Mouse (Mus musculus): ENCODE data around the gene Pax2.

Pax2 gene

DNA sequence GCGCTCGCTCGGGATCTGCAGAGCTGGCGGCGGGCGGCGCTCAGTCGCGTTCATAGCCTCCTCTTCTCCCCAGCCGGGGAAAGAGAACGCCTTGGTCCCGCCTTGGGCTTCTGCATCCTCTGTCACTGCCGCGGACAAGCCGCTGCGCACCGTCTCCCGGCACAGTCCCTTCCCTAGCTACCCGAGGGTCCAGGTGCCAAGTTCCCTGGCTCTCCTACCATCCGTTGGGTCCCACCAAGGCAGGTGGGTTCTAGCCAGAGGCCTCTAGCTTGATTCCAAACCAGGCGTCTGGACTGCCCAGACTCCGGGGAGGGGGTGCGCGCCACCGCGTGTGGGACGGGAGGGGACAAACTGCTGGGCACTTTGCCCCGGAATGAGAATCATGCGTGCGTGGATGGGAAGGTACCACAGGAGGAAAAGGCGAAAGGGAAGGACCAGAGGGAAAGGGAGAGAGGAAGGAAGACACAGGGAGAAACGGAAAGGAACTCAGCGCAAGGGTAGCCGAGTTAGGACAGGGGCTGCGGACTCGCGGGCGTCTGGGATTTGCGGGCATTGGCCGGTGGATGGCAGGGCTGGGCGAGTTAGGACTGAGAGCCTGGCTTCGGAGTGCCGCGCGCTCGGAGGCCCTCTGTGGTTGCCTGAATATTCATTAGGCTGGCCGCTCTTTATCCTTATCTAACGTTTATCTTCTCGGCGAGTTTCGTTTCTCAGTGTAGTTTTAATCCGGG is at the start of gene Pax2:
TSS of gene Pax2 (plus strand) at position 353 of the 728 bp plus-strand sequence.
- DNase-seq (ENCODE audit: low read depth) = no peak

DNA sequence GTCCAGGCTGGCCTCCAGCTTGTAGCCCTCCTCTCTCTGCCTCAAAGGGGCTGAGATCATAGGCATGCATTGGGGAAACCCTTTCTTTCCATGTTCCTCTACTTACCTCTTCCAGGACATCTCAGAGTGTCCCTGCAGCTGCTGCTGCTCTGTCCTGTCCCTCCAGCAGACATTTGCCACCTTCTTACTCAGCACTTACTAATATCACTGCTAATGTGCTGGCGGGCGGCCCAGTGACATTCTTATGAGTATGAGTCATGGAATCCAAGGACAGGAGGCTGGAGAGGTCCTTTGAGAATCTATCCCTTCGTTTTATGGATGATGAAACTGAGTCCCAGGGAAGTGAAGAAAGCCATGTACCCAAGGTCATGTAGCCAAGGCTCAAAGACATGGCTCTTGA is 47.0 kb upstream of the Pax2 start:
- DNase-seq (ENCODE audit: low read depth) = no peak

DNA sequence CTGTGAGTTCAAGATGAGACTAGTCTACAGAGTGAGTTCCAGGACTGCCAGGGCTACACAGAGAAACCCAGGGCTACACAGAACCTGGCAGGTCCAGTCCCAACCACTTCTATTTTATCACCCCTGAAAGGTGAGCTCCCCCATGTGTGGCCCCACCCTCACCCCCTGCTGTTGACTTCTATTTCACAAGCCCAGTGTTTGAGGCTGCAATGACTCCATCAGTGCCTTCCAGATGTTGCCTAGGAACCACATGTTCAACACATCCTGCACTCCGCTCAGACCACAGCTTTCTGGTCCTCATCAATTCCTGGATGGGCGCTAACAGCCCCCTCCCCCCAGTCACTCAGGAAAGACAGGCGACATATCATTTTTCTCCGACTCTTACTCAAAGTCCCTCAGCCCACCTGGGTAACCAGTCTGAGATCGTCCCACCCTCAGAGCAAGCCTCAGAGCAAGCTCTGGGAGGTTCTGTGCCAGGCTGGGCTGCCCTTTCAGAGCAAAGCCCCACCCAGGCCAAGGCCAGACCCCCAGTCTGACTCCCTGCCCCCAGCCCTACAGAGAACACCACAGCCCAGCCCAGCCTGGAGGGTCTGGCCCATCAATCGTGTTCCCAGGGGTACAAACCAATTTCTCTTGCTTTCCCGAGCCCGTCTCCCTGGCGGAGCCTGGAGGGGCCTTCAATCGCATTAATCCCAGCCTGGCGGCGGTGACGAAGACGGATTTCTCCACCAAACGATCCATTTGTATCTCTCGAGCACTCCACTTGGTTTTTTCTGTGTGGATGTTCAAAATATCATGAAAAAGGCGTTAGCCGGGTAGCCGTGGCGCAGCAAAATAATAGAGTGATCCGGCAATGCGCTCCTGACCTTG is 38.9 kb upstream of the Pax2 start:
- no peak for DNase-seq (ENCODE audit: low read depth)

DNA sequence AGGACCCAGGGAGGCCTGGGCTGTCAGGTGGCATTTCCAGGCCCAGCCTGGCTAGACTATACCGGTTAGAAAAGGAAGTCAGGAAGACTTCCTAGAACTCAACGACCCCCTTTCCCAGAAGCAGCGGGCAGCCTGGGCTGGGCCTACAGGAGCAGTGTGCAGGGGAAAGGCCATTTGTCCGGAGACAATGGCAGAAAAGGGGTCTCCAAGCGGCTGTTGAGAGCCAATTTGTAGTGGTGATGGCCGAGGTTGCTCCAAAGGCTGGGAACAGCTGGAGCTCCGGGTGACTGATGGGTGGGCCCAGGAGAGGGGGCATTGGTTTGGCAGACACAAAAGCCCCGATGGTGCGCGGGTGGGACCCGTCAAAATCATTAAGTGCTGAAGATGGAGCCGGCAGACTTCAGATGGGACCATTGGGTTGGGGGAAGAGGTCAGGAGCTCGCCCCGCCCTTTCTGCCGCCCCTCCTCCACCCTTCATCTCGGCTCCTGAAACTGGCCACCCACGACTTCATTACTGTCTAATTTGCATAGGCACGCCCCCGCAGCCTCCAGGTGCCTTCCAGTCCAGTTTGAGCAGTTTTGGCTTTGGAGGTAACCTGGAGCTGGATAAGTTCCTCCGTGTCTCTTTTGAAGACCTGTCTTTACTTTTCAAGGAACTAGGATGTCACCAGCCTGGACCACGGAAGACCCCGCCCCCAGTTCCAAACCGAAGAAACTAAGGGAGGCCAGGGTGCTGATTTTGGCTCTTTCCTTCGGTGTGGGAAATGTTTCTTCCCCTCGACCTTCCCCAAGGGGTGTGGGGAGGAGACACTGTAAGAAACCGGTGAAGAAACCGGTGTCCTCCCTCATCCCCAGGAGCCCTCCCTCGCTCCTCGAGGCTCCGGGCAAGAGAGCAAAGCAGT is 36.3 kb upstream of the Pax2 start:
- DNase-seq (ENCODE audit: low read depth) = no peak

DNA sequence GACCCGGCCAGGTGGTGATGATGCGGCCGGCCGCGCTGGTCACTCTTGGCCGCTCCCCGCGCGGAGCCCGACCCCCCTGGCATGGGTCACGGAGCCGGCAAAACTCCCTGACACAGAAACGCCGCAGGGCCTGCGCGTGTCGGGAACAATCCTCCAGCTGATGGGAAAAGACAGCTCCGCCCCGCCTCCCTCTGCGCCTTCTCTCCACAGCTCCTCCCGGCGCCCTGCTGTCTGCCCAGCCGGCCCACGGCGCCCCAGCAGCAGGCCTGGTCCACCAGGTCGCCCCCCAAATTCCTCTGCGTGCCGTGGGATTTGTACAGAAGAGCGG is 35.7 kb upstream of the Pax2 start:
- DNase-seq (ENCODE audit: low read depth) = no peak

DNA sequence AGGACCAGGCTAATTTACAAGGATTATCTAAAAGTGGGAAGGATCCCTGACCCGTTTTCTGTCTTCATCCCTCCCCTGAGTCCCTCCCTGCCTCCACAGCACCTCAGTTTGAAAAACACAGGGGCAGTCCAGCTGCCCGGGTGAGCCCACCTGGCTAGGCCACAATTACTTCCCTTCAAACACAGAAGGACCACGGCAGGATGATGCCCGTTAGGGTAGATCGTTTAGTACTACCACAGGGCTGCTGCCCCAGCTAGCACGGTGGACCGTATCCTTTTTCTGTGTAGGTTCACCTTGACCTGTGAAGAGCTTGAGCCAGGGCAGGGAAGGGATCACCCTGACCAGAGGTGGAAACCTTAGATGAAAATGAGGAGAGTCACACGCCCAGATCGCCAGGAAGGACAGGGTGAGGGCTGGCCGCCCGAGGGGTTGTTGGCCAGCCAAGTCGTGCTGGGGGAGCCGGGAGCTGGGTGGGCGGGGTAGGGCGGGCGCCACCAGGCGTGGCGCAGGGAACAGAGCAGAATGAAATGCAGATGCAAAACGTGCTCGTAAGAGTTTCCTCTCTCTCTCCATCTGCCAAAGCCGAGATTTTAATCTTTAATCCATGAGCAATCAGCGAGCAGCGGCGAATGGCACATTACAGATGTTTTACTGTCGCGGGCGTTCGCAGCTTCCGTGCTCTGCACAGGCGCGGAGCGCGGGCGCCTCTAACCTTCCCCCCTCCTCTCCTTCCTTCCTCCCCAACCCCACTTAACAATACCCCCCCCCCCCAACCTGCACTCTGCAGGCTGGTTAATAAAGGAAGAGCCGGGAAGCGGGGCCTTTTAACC is 32.0 kb upstream of the Pax2 start:
- DNase-seq (ENCODE audit: low read depth) = no peak

DNA sequence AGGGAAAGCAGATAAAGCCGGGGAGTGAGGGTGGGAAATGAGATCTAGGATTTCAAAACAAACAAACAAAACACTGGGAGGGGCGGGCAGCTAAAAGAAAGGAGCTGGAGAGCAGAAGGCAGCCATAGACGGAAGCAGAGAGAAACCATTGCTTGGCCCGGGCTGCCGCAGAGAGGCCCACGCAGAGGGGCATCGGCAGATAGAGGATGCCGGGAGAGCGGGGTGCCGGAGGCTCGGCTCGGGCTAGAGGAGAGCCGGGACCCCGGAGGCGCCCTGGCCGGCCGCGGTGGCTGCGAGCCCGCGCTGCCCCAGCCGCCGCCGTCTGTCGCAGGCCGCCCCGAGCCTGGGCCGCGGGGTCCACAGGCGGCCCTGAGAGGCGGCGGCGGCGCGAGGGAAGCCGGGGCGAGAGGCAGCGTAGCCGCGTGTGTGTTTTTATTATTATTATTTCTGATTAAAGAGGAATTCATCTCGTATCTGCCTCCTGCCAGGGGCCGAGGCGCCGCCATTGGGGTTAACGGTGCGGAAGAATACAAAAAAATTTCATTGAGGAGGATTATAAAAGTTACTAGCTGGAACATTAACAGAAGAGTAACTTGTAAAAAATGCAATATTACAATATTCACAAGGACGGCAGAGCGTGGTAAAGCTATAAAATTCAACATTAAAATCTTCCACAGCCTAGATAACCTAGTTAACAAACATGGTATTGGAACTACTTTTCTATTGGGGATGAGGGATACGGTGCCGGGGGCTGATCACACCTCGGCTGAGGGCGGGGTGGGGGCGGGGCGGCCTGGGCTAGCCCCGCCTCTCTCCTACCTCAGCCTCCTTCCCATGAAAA is 29.7 kb upstream of the Pax2 start:
- DNase-seq (ENCODE audit: low read depth) = no peak

DNA sequence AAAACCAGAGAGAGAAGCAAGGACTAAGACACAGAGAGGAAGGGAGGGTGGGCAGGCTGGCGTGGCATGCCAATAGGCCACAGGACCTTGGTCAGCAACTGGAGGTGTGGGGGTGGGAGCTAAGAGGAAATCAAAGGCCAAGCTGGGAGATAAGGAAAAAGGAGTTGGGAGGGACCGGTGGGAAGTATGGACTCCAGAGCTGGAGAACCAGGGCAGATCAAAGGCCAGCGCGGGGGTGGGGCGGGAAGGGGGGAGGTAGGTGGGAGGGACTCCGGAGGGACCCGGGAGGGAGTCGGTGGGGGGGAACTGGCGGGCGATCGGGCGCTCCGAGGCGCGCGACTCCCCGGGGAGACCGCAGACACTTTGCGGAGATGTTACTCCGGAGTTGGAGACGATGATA is 21.7 kb upstream of the Pax2 start:
- DNase-seq (ENCODE audit: low read depth) = no peak

DNA sequence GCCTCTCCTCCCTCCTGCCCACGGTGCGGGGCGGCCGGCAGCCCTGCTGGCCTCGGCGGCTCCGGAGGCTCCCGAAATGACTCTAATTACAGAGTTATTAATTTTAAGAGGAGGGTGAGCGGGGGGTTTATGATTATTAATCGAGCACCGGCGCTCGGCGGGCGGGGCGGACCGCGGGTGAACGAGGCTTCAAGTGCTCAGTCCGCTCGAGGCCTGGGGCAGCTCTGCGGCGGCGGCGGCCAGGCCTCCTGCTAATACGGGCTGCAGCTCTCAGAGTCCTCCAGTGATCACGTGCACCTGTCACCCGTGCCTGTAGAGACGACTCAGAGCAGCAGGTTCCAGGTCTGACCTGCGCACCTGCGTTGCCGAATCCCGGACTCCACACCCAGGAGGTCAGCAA is 21.2 kb upstream of the Pax2 start:
- DNase-seq (ENCODE audit: low read depth) = no peak

DNA sequence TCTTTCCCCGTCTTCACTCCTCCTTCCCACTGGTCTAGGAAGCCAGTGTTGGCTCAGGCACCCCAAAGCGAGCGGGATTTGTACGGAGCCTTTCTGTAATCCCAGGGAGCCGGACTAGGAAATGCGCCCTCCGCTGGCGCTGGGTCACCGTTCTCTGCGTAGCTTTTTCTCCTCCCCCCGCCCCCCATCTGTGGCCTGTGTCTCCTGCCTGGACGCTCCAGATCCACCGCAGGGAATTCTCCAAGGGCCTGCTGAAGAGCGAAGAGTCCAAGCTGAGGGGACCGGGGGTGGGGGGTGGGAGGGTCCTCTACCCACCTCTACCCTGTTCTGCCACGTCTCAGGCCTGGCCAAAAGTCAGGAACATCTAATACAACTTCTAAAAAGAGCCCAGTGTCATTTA is 15.5 kb upstream of the Pax2 start:
- DNase-seq (ENCODE audit: low read depth) = no peak

DNA sequence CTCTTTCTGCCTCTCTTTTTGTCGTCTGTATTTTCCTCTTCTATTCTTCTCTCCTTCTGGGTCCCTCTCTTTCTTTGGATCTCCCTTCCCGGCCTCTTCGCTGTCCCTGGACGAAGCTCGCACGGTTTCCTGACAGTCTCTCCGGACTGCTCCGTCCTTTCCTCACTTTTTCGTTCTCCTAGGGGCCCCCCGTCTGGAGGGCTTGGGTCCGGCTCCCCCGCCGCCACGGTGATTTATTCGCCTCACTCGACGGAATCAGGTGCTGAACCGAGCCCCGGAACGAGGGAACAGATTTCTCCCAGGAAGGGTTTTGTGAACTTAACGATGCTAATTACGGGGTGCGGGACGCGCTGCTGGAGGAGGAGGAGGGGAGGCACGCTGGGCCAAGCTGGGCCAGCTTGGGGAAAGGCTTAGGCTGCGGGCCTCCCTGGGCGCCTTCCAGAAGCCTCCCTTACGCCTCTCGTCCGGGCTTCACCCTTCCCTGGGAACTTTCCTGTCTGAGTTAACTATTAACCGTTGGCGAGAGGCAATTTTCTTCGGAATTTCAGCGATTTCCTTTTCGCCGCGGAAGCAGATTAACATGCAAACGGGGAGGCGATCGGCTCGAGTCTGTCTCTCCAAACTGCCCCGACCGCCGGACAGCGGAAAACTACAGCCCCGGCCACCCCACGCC is 14.6 kb upstream of the Pax2 start:
- no peak for DNase-seq (ENCODE audit: low read depth)

DNA sequence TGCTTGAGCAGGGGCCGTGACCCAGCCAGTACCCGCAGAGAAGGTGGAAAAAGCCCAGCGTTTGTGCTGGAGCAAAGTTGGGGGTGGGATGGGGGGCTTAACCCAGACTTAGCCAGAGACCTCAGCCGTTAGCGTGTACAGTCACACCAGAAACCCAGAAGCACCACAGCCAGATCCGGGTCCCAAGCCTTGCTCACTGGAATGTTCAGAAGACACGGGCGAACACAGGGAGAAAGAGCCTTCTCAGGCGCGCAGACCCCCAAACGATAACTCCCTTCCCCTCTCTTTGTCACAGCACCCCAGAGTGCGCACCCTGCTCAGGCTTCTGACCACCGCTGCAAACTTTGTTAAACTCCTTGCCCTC is 14.1 kb upstream of the Pax2 start:
- DNase-seq (ENCODE audit: low read depth) = no peak

DNA sequence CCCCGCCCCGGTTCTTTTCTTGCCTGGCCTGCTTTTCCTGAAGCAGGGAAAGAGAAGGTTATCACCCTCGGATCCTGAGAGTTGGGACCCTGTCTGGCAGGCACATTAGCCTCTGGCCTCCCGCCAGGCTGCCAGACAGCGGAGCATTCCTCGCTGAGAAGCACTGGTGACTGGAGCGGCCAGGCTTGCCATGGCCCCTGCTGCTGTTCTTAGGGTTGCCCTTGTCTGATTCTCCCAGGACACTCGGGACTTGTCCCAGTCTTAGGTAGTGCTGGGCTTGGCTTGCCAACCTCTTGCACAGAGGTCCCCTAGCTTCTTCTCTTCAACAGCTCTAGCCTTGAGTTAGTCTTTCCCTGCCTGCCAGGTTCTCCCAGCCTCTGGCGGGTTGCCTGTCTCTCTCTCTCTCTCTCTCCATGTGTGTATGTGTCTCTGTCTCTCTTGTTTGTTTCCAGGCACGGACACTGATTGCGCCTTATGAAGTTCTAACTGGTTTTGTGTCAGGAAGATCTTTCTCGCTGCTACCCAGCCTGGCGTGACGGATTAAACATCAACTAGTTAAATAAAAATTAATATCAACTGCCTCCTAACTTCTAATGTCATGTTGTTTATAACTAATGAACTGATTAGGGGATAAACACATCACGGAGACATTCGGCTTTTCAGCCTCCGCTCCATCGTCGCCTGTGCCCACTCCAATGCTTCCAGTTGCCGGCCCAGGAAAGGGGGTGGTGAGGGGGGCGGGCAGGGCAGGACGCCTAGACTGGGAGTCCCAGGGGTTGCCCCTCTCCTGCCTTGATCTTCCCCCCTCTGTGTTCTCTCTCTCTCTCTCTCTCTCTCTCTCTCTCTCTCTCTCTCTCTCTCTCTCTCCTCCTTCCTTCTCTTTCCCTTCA is 13.5 kb upstream of the Pax2 start:
- DNase-seq (ENCODE audit: low read depth) = no peak

DNA sequence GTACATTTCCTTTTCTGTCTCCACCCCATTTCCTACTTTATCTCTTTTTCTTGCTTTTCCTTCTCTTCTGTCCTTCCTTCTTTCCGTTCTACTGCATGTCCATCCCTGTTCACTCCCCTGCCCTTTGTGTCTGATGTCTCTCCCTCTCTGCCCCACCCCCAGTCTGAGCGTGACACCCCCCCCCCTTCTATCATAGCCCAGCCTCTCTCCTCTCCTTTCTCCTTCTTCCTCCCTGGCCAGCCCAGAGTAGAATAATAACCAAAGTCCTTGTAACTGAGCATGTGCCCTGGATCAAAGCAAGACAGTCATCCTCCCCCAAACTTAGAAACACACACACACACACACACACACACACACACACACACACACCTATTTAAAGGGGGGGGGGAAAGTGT is 12.8 kb upstream of the Pax2 start:
- DNase-seq (ENCODE audit: low read depth) = no peak

DNA sequence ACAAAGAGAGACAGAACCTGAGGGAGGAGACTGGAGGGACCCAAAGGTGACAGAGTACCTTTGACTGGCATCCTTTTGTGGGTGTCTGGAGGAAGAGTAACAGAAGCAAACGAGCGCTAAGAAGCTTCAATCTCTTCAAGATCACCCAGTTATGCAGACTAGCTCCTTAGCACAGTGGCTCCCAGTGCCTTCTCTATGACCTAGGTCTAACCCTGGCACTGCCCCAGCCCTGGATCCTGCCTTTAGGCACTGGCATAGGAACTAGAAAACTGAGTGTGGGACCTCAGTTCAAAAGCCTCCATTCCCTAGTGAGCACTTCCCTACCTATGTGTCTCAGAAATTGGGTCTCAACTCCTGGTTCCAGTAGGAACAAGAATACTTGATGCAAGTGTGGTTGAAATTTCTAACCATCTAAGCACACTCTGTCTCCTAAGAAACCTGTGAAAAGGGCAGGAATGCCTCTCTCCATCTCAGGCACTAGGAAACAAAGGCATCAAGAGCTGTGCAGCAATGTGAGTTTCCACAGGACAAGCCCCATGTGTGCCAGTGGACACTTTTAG is 11.8 kb upstream of the Pax2 start:
- no peak for DNase-seq (ENCODE audit: low read depth)

DNA sequence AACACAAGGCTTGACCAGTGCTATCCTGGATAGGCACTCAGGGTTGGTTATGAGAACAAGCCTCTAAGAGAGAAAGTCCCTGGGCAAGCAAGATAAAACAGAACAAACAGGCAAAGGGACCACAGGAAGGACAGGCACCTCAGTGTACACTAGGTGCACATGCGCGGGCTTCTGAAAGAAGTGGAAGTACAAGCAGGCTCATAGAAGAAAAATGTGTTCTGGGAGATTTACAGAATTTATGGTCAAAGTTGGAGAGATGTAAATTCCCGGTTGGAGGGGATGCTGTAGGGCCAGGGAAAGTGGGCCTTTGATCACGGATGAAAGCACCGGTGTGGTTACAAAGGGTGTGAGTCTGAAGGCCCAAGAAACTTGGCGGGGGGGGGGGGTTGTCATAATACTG is 10.1 kb upstream of the Pax2 start:
- no peak for DNase-seq (ENCODE audit: low read depth)

DNA sequence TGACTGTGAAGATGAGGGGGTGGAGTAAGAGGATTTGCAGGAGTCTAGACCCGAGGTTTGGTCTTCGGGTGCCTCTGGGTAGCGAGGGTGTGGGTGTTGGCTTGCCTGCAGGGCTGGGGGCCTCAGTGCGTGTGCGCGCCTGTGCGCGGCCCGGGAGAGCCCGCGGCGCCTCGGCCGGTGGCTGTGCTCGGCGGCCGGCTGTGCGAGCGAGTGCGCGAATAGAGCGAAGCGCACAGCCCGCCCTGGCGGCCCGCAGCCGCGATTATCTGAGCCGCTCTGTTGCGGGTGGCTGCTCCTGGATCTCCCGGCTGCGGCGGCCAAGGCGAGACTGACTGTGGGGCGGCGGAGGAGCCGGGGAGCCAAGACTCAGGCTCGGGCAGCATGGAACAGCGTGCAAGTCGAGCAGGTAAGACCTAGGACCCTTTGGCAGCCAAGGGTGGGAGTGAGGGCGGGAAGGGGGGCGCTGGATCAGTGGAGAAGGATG is 9.3 kb upstream of the Pax2 start:
- DNase-seq (ENCODE audit: low read depth) = no peak

DNA sequence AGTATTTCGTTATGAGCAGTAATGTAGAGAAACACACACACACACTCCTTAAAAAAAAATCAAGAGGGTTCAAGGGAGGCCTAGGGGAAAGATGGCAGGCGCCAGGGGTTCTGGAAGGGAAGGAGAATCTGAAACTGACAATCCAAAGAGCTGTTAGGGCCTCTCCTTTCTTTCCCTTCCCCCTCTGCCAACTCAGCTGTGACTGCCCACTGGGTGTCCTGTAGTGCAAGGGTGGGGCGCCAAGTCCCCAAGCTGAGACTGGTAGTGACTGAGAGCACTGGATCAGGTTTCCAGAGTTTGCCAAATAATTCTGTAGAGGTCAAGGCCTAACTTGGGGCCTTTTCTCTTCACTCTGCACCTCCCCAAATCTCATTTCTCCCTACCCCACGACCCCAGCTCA is 8.4 kb upstream of the Pax2 start:
- no peak for DNase-seq (ENCODE audit: low read depth)

DNA sequence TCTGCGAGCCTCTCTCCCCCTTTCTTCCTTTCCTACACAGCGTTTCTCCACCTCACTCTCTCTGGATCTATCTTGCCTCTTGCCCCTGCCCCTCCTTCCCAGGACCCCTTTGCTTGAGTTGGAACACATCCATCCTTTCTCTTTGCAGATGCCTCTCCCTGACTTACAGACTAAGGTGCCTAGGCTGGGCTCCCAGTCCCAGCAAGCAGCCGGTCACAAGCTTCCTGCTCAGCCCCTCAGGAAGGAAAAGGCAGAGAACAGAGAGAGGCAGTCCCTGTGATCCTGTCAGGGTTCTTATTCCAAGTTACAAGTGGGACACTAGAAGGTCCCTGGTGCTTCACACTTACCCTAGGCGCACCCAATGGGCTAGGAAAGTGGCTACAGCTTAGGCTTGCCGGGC is 7.6 kb upstream of the Pax2 start:
- no peak for DNase-seq (ENCODE audit: low read depth)
